Mouse (Mus musculus): ENCODE measurements around the gene Atp5b.

Gene Atp5b

DNA sequence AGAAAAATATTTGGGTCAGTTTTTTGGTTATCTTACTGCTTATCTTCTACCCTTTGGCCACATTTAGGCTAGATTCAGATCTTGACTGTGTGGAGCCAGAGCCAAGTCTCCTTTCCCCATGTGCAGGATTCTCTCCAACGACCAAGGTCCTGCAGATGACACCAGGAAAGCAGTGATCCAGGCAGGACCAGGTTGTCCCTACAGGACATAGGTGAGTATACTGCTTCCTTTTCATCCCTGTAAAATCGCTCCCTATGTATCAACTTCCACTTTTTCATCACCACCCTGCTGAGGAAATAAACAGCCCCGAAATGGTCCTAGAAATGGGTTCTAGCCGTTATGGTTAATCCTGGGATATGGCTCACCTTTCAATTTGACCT, 13.2 kb downstream of the Atp5b start:
- in situ Hi-C loops (cut with MseI, MboI) = loop anchor here in 1 of 2 experiments (10.0 kb wide), 1 partner anchor 88 kb away; the partner anchor contains the start of gene Rbms2

DNA sequence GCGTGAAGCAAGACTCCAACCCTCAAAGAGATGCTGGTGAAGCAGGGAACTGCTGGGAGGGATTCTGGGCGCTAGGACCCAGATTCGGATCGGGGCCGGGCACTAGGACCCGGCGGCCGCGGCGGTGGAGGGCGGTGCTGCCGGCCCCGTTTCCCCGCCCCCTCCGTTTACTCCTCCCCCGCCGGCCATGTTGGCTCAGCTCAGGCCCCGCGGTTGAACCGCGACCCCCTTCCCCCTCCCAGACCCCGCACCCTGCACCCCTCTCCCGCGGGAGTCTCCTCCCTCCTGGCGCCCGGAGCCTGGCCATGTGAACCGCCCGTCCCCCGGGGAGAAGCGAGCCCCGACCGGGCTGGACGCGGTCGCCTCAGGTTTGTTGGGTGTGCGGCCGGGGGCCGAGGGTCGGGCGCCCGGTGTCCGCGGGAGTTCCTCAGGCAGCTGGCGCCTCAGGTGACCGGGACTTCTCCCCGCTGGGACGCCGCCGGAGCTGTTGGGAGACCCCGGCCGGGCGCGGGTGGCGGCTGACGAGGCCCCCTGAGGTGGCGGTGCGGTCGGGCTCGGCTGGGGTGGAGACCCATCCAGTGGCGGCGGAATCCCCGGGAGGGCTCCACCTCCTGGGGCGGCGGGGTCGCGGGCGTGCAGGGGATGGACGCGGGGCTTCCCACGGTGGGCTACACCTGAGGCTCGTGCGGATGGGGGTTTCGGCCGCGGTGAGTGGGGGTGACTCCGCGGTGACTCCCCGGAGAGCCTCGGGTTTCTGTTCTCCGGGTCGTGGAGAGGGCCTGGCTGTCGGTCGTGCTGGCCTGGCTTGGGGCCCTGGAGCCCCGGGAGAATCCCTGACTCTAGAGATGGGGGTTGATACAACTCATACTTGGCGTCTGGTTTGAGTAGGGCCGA, 13.9 kb downstream of the Atp5b start:
- in situ Hi-C loops (cut with MseI, MboI) = loop anchor here in 1 of 2 experiments (10.0 kb wide), 1 partner anchor 88 kb away; the partner anchor contains the start of gene Rbms2

DNA sequence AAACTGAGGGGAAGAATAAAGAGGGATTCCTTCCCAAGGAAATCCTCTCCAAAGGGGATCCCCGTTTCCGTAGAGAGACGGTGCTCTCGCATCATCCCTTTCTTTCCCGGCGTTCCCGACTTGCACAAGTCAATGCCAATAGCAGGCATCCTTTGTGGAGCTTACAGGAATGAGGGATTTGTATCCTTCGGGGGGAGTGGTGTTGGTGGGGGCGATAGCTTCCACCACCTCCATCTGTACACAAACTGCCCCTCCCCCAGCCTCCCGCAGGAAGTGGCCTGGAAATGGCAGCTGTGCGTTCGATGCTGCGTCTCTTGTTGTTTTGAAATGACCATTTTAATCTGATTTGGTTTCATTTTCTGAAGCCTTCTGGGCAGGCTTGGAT, 14.5 kb downstream of the Atp5b start:
- in situ Hi-C loops (cut with MseI, MboI) = loop anchor here in 1 of 2 experiments (10.0 kb wide), 1 partner anchor 87 kb away; the partner anchor contains the start of gene Rbms2

DNA sequence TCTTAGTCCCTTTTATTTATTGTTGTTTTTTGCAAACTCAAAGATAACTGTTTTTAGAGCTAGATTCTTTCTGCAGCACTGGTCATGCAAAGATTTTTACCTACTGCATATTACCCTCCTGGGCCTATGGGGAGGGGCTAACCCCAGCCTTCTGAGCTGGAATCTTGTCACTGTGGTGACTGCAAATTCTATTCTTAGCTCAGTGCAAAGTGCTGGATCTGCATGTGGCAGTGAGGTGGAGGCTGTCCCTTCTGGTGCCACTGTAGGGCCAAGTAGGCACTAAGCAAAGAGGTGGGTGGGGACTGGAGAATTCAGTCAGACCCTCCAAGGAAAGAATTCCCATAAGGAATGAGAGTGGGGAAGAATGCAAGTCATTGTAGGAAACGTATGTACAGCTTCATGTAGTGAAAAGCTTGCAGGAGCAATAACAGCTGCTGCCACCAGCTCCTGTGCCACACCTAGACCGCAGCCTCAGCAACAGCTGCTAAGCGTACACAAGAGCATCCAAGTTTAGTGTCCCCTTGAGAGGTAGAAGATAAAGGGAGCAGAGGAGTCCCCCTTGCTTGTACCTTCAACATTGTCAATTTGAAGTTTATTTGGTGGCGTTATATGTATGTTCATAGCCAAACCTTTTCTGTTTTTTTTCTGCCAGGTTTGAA, 27.2 kb downstream of the Atp5b start:
- in situ Hi-C loops (cut with MseI, MboI) = no loop called here

DNA sequence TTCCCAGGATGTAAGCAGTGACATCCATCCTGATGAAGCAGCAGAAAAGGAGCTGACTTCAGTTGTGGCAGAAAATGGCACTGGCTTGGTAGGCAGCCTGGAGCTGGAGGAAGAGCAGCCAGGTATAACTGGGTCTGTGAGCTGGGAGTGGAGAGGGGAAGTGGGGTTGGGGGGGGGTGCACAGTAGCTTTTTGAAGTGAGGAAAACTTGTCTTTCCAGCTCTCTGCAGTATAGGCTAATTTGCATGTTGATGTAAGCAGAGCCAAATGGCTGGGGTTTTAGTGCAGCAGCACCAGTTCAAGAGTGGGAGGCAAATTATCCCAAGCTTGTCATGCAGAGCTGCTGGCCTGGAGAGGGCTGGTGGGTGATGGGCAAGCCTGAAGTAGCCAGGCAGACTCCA, 28.2 kb downstream of the Atp5b start:
- in situ Hi-C loops (cut with MseI, MboI) = no loop called here

DNA sequence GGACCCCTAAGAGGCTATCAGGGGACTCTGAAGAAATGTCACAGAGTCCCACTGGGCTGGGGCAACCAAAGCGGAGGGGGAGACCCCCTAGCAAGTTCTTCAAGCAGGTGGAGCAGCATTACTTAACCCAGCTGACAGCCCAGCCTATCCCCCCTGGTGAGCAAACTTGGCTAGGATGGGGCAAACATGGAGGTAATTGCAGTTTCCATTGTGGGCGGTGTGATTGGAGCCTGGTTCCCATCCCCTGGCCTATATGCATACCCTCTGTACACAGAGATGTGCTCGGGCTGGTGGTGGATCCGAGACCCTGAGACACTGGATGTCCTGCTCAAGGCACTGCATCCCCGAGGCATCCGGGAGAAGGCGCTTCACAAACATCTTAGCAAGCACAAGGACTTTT, 40.8 kb downstream of the Atp5b start:
- in situ Hi-C loops (cut with MseI, MboI) = no loop called here

DNA sequence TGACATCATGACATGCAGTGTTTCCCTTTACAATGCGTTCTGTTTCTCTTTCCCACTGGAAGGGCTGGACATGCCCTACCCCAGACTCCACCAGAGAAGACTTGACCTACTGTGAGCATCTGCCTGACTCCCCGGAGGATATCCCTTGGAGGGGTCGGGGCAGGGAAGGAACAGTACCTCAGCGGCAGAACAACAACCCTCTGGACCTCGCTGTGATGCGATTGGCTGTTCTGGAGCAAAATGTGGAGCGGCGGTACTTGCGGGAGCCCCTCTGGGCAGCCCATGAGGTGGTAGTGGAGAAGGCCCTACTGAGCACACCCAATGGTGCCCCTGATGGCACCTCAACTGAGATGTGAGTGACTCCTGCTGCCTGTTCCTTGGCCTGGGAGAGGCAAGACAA, 41.8 kb downstream of the Atp5b start:
- in situ Hi-C loops (cut with MseI, MboI) = no loop called here

DNA sequence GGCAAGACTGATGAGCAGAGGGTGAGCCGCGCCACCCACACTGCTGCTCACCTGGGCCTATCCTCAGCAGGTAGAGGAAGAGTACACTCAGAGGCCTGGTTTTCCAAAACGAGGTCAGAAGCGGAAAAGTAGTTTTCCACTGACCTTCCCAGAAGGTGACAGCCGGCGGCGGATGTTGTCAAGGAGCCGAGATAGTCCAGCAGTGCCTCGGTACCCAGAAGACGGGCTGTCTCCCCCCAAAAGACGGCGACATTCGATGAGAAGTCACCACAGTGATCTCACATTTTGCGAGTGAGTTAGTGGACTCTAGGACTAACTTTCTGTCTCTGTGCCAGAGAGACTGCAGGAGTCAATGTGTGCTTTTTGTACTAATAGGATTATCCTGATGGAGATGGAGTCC, 42.9 kb downstream of the Atp5b start:
- in situ Hi-C loops (cut with MseI, MboI) = no loop called here

DNA sequence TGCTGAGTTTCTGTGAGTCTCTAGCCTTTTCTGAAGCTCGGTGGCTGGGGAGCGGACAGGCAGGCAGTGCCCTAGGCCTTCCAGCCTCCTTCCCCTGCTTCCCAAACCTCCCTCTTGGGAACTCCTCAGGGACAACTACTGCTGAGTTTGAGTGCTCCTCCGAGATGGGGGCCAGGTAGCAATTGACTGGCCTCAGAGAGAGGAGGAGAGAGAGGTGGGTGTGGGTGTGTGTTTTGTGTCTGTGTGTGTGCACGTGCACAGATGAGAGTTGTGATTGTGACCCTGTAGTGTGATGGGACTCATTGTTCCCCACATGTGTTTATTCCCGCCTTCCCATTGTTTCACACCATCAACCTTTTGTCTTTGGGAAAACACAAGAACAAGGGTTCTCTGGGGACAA, 44.4 kb downstream of the Atp5b start:
- in situ Hi-C loops (cut with MseI, MboI) = no loop called here

DNA sequence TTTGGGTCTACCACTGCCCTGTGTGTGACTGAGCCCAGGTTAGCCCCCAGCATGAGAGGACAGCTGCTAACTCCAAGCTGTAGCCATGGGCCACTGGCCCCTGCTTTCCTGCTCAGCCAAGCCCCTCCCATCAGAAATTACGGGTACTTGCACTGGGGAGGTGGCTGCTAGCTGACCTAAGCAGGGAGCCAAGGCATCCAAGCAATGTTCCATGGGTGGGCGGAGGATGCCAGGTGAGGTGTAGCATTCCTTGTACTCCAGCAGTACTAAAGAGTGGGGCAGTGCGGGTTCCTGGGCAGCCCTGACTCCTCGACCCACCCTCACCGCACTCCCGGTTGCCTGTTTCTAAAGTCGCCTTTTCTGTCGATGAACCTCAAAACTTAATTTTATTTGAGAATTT, 45.1 kb downstream of the Atp5b start:
- in situ Hi-C loops (cut with MseI, MboI) = no loop called here

DNA sequence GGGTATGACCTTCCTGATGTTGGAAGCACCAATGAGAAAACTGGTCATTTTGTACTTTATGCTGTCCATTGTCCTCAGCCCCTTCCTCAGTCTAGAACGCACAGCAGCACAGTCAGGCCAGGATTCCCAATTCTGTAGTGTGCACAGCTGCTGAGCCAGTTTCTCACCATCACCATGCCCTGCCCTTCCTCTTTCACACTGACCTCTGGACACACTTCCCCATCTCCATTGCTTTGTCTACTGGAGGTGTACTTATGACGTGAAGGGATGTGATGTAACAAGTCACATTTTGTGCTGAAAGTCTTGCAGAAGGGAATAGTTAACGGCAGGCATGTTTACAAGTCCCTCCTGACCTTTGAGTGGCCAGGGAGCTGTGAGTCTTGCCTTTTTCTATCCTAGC, 48.2 kb downstream of the Atp5b start:
- in situ Hi-C loops (cut with MseI, MboI) = no loop called here

DNA sequence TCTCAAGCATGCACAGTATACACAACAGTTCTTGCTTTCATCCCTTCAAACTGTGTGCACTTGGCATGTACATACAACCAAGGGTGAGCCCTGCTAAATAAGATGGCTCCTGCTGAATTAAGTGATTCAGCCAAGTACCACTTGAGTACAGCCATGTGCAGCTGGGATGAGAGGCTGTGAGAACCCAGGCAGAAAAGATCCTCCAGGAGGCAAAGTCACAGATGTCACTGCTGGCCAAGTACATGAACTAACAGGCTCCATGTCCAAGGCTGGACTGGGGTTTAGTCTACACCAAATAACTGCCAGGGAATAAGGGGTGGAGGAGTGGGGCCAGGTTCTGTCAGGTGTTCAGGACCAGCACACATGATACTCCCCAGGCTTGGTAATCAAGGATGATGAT, 48.7 kb downstream of the Atp5b start:
- in situ Hi-C loops (cut with MseI, MboI) = no loop called here

DNA sequence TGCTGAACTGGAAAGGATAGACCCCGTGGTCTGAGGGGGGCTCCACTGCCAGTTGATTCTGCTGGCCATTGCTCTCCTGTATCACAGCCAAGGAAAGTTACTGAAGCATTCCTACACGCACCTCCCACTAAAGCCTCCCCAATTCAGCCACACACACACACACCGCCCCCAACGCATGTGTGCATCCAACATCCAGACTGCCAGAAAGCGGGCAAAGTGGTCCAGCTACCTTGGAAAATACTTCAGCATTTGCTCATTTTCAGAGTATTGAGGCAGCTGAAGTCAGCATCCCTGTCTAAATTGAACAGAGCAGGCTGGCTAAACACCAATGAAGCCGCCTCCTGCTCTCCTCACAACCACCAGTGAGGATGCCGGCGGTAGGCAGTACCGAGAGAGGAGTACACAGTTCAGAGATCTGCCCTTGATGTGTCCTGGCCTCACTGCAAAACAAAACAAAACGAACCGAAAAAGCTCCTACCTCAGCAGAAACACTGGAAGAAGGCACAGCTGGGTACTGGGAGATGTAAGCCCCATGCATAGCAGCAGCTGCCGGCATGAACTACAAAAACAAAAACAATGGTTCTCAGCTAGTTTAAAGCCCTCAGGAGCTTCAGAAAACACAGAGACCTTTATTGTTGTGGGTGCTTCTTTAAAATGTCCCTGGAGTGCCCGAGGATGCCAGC, 50.7 kb downstream of the Atp5b start:
- in situ Hi-C loops (cut with MseI, MboI) = no loop called here

DNA sequence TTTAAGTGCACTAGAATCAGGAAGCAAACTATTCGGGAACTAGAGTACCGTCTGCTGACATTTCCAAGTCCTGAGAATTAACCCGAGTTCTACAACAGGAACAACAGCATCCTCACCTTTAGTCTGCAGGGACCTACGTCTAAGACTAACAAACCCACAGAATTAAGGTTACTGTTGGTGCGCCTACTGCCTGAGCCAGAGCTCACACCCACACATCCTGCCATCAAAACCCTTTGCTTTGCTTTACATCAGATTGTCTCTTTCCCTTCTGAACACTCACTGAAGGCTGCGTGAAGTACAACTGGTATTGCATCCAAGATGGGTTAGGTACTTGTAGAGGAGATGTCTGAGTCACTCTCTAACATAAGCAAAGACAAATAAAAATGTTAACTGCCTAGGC, 52.3 kb downstream of the Atp5b start:
- in situ Hi-C loops (cut with MseI, MboI) = no loop called here
